Mouse (Mus musculus): Measurements from ENCODE around the gene 1700040F15Rik.
"Not testable (repeated sequence)": the region's sequence is repeated elsewhere in the genome, so short reads cannot be mapped to it uniquely, and the experiment has no call there.

The 1700040F15Rik gene

GRCm38 (mm10) chrY:61101947-61102346 lies at the start of gene 1700040F15Rik:
TSS of gene 1700040F15Rik (plus strand) at chrY:61102247.
- not testable (repeated sequence) for DNase-seq

All from liver (tissue).